Mouse (Mus musculus): ENCODE results near the gene Plod1. TPM values are rescaled to one million over a fixed set of nuclear protein-coding genes. Genes with fewer than 3 reads are reported as not detected.

Gene Plod1
- polyA plus RNA-seq, 1 experiment: 24.8 TPM

DNA sequence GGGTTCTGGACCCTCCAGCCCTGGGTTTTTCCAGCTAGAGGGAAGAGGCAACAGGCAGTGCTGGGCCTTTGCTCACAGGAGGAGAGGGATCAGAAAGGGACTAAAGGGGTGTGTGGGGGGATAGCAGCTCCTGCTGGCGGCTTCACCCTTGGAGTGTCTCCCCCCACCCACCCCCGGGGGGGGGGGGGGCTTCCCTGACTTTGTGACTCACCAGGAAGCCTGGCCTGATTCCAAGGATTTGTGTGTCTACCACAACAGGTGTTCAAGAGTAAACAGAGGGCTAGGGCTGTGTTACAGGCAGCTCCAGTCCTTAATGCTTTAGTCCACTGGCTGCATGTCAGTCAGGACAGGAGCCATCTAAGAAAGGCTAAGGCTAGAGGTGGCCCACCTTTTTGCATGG lies 10.9 kb upstream of the Plod1 start:
- no peak overlapping the region for H3K27ac ChIP-seq (replicated peaks; ENCODE audit: low read depth, low read length)
- no peak overlapping the region for H3K4me3 ChIP-seq (ENCODE audit: insufficient read depth, low read depth, low read length)
- H3K4me1 ChIP-seq (ENCODE audit: control insufficient read depth, insufficient read depth, insufficient read length, low read length): peaks cover 3% of the 10 kb centered on the region; the same call in 1 of the 2 replicates

DNA sequence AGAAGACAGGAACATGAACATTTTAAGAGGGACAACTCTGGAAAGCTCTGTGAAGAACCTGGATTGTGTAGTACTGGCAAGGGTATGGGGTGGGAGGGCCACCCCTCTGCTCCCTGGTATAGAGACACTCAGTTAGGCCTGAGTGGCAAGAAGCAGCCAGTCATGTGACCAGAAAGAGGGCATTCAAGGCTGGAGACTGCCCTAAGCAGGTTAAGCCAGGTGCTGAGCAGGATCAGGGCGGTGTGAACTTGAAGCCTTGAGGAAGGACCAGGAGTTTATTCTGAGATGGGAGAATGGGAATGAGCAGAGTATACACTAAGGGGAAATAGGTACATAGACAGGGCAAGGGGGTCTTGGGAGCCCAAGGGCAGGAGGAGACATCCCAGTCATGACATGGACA lies 6.4 kb upstream of the Plod1 start:
- no peak overlapping the region for H3K27ac ChIP-seq (replicated peaks; ENCODE audit: low read depth, low read length)
- H3K4me3 ChIP-seq (ENCODE audit: insufficient read depth, low read depth, low read length): no peak overlapping the region
- peaks cover 16% of the 10 kb centered on the region for H3K4me1 ChIP-seq (ENCODE audit: control insufficient read depth, insufficient read depth, insufficient read length, low read length)

DNA sequence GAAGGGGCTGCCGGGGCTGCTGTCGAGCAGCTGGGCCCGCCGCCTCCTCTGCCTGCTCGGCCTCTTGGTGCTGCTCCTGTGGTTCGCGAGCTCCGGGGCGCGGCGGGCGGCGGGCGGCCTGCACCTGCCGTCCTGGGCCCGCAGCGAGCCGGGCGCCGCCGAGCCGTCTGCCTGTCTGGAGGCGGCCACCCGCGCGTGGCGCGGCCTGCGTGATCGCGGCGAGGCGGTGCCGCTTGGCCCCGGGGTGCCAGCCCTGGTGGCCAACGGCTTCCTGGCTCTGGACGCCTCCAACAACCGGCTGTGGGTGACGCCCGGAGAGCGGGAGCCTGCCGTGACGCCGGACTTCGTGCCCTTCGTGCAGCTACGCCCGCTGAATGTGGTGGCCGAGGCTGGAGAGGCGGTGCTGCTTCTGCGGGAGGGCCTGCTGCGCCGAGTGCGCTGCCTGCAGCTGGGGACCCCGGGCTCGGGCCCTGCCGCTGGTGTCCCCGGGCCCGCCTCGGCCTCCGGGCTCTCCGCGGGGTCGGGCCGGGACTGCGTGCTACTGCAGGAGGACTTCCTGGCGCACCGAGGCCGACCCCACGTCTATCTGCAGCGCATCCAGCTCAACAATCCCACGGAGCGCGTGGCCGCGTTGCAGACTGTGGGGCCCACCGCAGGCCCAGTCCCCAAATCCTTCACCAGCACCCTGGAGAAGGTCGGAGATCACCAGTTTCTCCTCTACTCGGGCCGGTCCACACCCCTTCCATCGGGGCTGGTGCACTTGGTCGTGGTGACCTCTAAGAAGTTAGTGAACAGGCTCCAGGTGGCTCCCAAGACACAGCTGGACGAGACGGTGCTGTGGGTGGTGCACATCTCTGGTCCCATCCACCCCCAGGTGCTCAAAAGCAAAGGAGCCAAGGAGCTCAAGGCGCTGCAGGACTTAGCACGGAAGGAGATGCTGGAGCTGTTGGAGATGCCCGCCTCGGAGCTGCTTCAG lies 4.8 kb upstream of the Plod1 start:
- H3K27ac ChIP-seq (replicated peaks; ENCODE audit: low read depth, low read length): 0 out of 2 replicates have a peak overlapping the region, but pooled peaks have one; percentile 8

DNA sequence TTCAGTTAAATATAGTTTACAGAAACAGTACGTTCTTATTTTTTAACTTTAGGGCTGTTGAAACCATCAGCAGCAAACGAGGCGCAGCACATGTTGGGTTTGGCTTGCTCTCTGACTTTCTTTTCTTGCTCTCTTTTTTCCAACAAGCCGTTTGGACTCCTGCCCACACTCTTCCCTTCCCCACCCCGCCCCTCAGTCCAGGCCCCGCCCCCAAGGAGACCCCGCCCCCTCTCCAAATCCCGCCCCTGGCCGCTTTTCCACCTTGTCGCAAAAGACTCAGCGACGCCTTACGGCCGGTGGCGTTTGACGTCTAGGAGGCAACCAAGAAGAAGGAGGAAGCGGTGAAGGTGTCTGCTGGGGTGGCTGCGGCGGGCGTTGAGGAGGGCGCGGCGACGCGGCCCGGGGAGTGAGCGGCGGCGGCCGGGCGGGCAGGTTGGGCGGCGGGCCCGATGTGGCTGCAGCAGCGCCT lies 4.0 kb upstream of the Plod1 start, which contains the start of gene 2510039O18Rik:
2510039O18Rik (plus strand) TSS at position 320 of the 469 bp plus-strand sequence.
- peak within 1 kb of the TSS; percentile 79 for H3K4me3 ChIP-seq (ENCODE audit: insufficient read depth, low read depth, low read length)
- peak within 1 kb of the TSS; percentile 53 for H3K27ac ChIP-seq (replicated peaks; ENCODE audit: low read depth, low read length)
- peaks cover 22% of the 10 kb centered on the region for H3K4me1 ChIP-seq (ENCODE audit: control insufficient read depth, insufficient read depth, insufficient read length, low read length)

More for the DNA sequence above, 4.8 kb upstream of the Plod1 start:
- Histone ChIP-seq H3K4me1 (ENCODE audit: control insufficient read depth, insufficient read depth, insufficient read length, low read length) (peaks cover 20% of the 10 kb centered on the region), H3K4me3 (ENCODE audit: insufficient read depth, low read depth, low read length) (peak overlapping the region; percentile 79)

DNA sequence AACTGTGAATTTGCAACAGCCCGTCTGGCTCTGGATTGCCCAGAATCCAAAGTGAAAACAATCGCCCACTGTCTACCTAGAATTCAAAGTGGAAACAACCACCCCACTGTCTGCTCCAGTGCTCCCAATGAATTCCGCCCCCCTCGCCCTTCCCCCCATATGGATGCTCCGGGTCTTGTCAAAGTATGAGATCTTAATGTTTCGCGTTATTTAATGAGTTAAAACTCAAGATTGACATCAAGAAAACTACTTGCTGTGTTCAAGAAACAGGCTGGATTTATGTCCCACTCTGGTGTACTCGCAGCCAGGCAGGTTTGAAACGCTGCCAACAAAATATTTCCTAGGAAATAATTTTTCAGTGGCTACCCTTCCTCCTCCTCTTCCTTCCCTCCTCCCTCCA lies 3.5 kb upstream of the Plod1 start:
- no peak overlapping the region for H3K4me3 ChIP-seq (ENCODE audit: insufficient read depth, low read depth, low read length)
- H3K27ac ChIP-seq (replicated peaks; ENCODE audit: low read depth, low read length): peak overlapping the region; percentile 53
- H3K4me1 ChIP-seq (ENCODE audit: control insufficient read depth, insufficient read depth, insufficient read length, low read length): peaks cover 23% of the 10 kb centered on the region

DNA sequence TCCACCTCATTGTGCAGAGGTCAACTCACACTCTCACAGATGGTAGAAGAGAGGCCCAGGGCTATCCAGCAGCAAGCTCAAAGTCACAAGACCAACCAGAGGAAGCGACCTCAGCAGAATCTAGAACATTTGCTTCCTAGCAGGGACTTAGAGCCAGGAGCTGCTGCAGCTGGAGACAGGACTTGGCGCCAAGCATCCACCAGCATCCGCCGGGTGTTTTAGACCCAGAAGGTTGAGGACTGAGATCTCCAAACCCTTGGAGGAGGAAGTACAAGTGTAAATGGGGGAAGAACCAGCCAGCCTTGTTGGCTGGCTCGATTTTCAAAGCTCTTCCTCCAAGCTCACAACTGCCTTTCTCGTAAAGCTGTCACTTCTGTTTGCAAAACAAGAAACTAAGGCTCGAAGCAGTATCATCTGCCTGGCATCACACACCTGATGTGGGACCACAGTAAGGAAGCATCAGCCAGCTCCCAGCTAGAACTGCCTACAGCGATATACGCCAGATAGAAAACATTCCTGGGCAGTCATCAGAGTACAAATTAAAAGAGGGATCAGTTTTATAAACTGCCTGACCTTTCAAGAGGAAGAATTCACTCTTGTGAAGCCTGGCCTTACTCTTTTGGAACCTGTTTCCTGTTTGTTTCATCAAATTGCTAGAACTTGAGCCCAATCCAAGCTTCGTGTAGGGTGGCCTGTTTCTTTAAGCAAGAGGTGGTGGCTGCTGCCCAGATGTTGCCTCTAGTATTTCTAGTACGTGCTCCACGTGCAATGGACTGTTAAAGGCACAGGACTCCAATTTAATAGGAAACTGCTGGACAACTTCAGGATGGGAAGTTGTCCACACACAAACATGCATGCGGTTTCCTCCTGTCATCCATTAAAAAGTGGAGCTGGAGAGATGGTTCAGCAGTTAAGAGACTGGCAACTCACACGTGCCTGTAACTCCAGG lies 1.9 kb upstream of the Plod1 start:
- peaks cover 37% of the 10 kb centered on the region for H3K4me1 ChIP-seq (ENCODE audit: control insufficient read depth, insufficient read depth, insufficient read length, low read length)
- H3K27ac ChIP-seq (replicated peaks; ENCODE audit: low read depth, low read length): peak overlapping the region; percentile 97
- H3K4me3 ChIP-seq (ENCODE audit: insufficient read depth, low read depth, low read length): no peak overlapping the region

DNA sequence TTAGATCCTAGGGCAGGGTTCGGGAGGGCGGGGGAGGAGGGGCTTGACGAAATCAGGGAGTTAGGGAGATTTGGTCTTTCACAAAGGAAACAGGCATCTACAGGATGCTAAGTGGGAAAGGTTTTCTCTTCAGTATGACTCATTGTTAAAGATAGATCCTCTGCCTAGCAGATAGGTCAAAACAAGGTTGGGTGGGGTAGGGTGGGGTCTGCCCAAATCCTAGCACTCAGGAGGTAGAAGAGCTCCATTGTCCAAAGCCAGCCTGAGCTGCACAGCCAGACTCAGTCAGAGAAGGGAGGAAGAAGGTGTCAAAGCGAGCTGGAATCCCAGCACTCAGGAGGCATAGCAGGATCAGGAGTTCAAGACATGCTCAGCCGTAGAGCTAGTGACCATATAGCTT lies 919 bp upstream of the Plod1 start:
- Histone ChIP-seq H3K27ac (replicated peaks; ENCODE audit: low read depth, low read length) (peak overlapping the region; percentile 97), H3K4me3 (ENCODE audit: insufficient read depth, low read depth, low read length) (no peak overlapping the region), H3K4me1 (ENCODE audit: control insufficient read depth, insufficient read depth, insufficient read length, low read length) (peaks cover 40% of the 10 kb centered on the region)

- Histone ChIP-seq H3K4me3 (ENCODE audit: insufficient read depth, low read depth, low read length) (peak overlapping the region; percentile 95), H3K27ac (replicated peaks; ENCODE audit: low read depth, low read length) (peak overlapping the region; percentile 97), H3K4me1 (ENCODE audit: control insufficient read depth, insufficient read depth, insufficient read length, low read length) (peaks cover 40% of the 10 kb centered on the region)
Measured at GRCm38 (mm10) chr4:147937021-147937420, 454 bp upstream of the Plod1 start.

GRCm38 (mm10) chr4:147935904-147936303 lies 663 bp downstream of the Plod1 start:
- H3K4me1 ChIP-seq (ENCODE audit: control insufficient read depth, insufficient read depth, insufficient read length, low read length): peaks cover 34% of the 10 kb centered on the region
- H3K4me3 ChIP-seq (ENCODE audit: insufficient read depth, low read depth, low read length): peak overlapping the region; percentile 95
- peak overlapping the region; percentile 97 for H3K27ac ChIP-seq (replicated peaks; ENCODE audit: low read depth, low read length)

GRCm38 (mm10) chr4:147934611-147935010 lies 2.0 kb downstream of the Plod1 start:
- Histone ChIP-seq H3K4me3 (ENCODE audit: insufficient read depth, low read depth, low read length) (peak overlapping the region; percentile 95), H3K27ac (replicated peaks; ENCODE audit: low read depth, low read length) (peak overlapping the region; percentile 64), H3K4me1 (ENCODE audit: control insufficient read depth, insufficient read depth, insufficient read length, low read length) (peaks cover 30% of the 10 kb centered on the region)

GRCm38 (mm10) chr4:147934134-147934533 lies 2.4 kb downstream of the Plod1 start:
- Histone ChIP-seq H3K27ac (replicated peaks; ENCODE audit: low read depth, low read length) (peak overlapping the region; percentile 64), H3K4me1 (ENCODE audit: control insufficient read depth, insufficient read depth, insufficient read length, low read length) (peaks cover 30% of the 10 kb centered on the region)

GRCm38 (mm10) chr4:147930946-147931345 lies 5.6 kb downstream of the Plod1 start:
- Histone ChIP-seq H3K4me3 (ENCODE audit: insufficient read depth, low read depth, low read length) (no peak overlapping the region), H3K4me1 (ENCODE audit: control insufficient read depth, insufficient read depth, insufficient read length, low read length) (peaks cover 21% of the 10 kb centered on the region), H3K27ac (replicated peaks; ENCODE audit: low read depth, low read length) (no peak overlapping the region)

More at GRCm38 (mm10) chr4:147934134-147934533, 2.4 kb downstream of the Plod1 start:
- peak overlapping the region; percentile 36 for H3K4me3 ChIP-seq (ENCODE audit: insufficient read depth, low read depth, low read length)

DNA sequence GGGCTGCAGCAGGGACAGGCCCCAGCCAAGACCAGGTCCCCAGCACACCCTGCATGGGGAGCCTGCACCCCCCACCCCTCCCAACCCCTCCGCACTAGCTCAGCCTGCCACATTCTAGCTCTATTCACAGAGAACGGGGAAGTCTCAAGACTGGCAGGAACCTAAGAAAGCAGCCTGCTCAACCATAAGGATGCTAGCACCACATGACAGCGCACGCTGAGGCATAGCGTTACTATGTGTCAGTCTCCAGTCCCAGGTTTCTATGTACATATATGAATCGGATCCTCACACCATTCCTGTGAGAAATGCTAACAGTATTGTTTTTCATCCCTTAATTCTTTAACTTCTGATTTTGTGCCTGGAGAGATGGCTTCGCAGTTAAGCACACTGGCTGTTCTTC lies 8.0 kb downstream of the Plod1 start:
- H3K4me3 ChIP-seq (ENCODE audit: insufficient read depth, low read depth, low read length): no peak overlapping the region
- H3K27ac ChIP-seq (replicated peaks; ENCODE audit: low read depth, low read length): peak overlapping the region; percentile 30; the same call in 1 of the 2 replicates
- H3K4me1 ChIP-seq (ENCODE audit: control insufficient read depth, insufficient read depth, insufficient read length, low read length): peaks cover 6% of the 10 kb centered on the region

GRCm38 (mm10) chr4:147928136-147928535 lies 8.4 kb downstream of the Plod1 start:
- H3K27ac ChIP-seq (replicated peaks; ENCODE audit: low read depth, low read length): peak overlapping the region; percentile 61; the same call in 1 of the 2 replicates
- peaks cover 3% of the 10 kb centered on the region for H3K4me1 ChIP-seq (ENCODE audit: control insufficient read depth, insufficient read depth, insufficient read length, low read length)
- no peak overlapping the region for H3K4me3 ChIP-seq (ENCODE audit: insufficient read depth, low read depth, low read length)

Measured in brown adipose tissue, adult 24 weeks (tissue).